Mouse (Mus musculus): ENCODE data around the gene Cep250. TPM values are rescaled to one million over a fixed set of nuclear protein-coding genes. Genes with fewer than 3 reads are reported as not detected.
A peak's percentile ranks its signal among the peaks of the same experiment; 100 is the strongest.

The Cep250 gene
- polyA plus RNA-seq, 1 experiment from 2014 or later: 23.3 TPM

DNA sequence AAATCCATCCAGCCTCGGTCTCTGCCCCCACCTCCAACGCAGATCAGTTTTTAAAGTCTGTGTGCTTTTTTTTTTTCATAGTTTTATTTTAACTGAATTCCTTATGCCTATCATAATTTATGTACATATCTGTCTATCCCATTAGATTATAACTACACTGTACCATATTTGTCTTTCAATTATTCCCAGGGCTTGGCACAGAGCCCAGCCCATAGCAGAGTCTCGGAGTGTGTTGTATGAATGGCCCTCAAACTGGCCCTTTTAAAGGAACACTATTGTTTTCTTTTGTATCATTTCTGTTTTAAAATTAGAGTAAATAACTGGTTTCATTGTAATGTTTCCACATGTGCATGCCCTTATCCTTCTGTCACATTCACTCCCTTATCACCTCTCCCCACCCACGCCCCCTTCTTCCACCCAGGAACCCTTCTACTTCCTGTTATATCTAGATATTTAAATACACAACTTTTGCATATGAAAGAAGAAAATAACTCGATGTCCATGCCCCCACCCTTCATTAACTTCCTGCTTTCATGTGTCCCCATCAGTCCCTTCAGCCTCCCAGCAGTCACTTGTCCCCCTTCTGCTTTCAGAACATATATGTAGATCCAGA, 8.8 kb upstream of the Cep250 start:
- H3K4me1 ChIP-seq (replicated peaks; ENCODE audit: control insufficient read depth, insufficient read depth, low read length): peaks cover 6% of the 10 kb centered on the region
- H3K9me3 ChIP-seq (ENCODE audit: control insufficient read depth, low read length): no peaks in the 10 kb centered on the region
- no peaks in the 10 kb centered on the region for H3K36me3 ChIP-seq (ENCODE audit: control insufficient read depth, insufficient read depth, low read length)
- no peak overlapping the region for H3K9ac ChIP-seq (ENCODE audit: low read depth, low read length)
- no peak overlapping the region for H3K4me3 ChIP-seq (ENCODE audit: low read depth, low read length)
- WGBS: 54% methylated on average over 5 of the region's 5 CpGs
- H3K4me2 ChIP-seq: no peak overlapping the region; the same call in 1 of the 2 replicates
- H3K27ac ChIP-seq (ENCODE audit: low read depth, low read length): no peak overlapping the region
- DNase-seq (ENCODE audit: low spot score): no peak
- H3K27me3 ChIP-seq (replicated peaks; ENCODE audit: control insufficient read depth, insufficient read depth, low read length): no peaks in the 10 kb centered on the region
- peak; percentile 64 for ATAC-seq (replicated peaks; ENCODE audit: low FRiP score)

DNA sequence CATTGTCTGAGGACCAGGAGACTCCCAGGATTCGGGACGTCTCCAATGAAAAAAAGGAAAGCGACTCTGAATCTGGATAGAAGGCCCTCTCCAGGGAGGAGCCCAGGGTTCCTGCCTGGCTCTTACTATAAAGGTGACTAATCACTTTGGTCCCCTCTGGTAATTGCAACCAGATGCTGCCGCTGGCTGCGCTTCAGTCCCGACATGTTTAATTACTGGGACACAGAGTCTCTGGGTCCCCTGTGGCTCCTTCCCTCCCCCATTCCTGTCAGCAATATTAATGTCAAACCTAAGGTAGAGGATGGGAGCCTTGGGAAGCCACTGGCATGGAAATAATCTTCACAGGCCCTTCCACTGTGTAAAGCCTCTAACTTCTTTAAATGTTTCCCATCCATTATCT, 6.9 kb upstream of the Cep250 start:
- no peaks in the 10 kb centered on the region for H3K9me3 ChIP-seq (ENCODE audit: control insufficient read depth, low read length)
- DNase-seq (ENCODE audit: low spot score) (no peak), ATAC-seq (replicated peaks; ENCODE audit: low FRiP score) (no peak)
- H3K27ac ChIP-seq (ENCODE audit: low read depth, low read length): no peak overlapping the region
- H3K4me3 ChIP-seq (ENCODE audit: low read depth, low read length): no peak overlapping the region
- no peaks in the 10 kb centered on the region; the same call in none of the 2 replicates for H3K4me1 ChIP-seq (replicated peaks; ENCODE audit: control insufficient read depth, insufficient read depth, low read length)
- H3K4me2 ChIP-seq: no peak overlapping the region
- H3K9ac ChIP-seq (ENCODE audit: low read depth, low read length): no peak overlapping the region
- H3K27me3 ChIP-seq (replicated peaks; ENCODE audit: control insufficient read depth, insufficient read depth, low read length): no peaks in the 10 kb centered on the region; the same call in 1 of the 2 replicates
- WGBS: 30% methylated on average over 6 of the region's 6 CpGs
- H3K36me3 ChIP-seq (ENCODE audit: control insufficient read depth, insufficient read depth, low read length): no peaks in the 10 kb centered on the region

DNA sequence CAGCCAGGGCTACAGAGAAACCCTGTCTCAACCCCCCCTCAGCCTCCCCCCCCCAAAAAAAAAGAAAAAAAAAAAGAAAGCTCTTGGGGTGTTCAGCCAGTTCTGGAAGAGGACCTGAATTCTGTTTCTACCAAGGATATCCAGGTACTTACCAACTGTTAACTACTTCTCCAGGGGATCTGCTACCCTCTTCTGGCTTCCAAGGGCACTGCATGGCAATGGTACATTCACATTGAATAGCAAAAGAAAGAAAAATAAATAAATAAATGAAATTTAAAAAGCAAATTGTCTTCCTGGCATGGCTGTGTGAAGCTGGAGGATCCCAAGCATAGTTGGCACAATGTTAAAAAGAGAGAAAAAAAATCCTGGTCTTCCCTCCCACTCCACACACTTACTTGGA, 4.3 kb upstream of the Cep250 start:
- H3K4me1 ChIP-seq (replicated peaks; ENCODE audit: control insufficient read depth, insufficient read depth, low read length): no peaks in the 10 kb centered on the region; the same call in none of the 2 replicates

DNA sequence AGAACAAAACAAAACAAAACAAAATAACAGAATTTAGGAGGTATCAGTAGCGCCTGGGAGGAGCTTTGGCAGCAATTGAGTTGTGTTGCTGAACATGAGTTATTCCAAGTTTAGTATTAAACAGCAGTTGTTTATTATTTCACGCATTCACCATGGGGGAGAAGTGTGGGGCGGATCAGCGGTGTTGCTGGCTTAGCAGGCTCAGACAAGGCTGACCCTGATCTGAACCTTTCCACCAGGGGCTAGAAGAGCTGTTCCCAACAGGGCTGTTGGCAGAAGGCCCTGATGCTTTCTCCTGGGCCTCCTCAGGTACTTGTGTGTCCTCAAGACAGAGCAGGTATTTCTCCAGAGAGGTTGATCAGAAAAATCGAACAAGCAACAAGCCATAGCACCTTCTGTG, 3.7 kb downstream of the Cep250 start:
- Histone ChIP-seq H3K4me2 (no peak overlapping the region), H3K9me3 (ENCODE audit: control insufficient read depth, low read length) (no peaks in the 10 kb centered on the region), H3K27me3 (replicated peaks; ENCODE audit: control insufficient read depth, insufficient read depth, low read length) (no peaks in the 10 kb centered on the region), H3K9ac (ENCODE audit: low read depth, low read length) (no peak overlapping the region), H3K36me3 (ENCODE audit: control insufficient read depth, insufficient read depth, low read length) (peaks cover 9% of the 10 kb centered on the region; the same call in 1 of the 2 replicates), H3K4me1 (replicated peaks; ENCODE audit: control insufficient read depth, insufficient read depth, low read length) (0 out of 2 replicates have a peak, but pooled peaks cover 5% of the 10 kb centered on the region), H3K4me3 (ENCODE audit: low read depth, low read length) (no peak overlapping the region), H3K27ac (ENCODE audit: low read depth, low read length) (no peak overlapping the region)
- DNase-seq (ENCODE audit: low spot score) (no peak), ATAC-seq (replicated peaks; ENCODE audit: low FRiP score) (no peak)
- 89% methylated on average over 5 of the region's 5 CpGs for WGBS

More for the DNA sequence above, 4.3 kb upstream of the Cep250 start:
- H3K27me3 ChIP-seq (replicated peaks; ENCODE audit: control insufficient read depth, insufficient read depth, low read length): no peaks in the 10 kb centered on the region; the same call in 1 of the 2 replicates
- H3K4me2 ChIP-seq: no peak overlapping the region
- H3K36me3 ChIP-seq (ENCODE audit: control insufficient read depth, insufficient read depth, low read length): no peaks in the 10 kb centered on the region
- H3K4me3 ChIP-seq (ENCODE audit: low read depth, low read length): no peak overlapping the region
- H3K27ac ChIP-seq (ENCODE audit: low read depth, low read length): no peak overlapping the region
- no peak overlapping the region for H3K9ac ChIP-seq (ENCODE audit: low read depth, low read length)
- H3K9me3 ChIP-seq (ENCODE audit: control insufficient read depth, low read length): no peaks in the 10 kb centered on the region
- DNase-seq (ENCODE audit: low spot score) (no peak), ATAC-seq (replicated peaks; ENCODE audit: low FRiP score) (no peak)

DNA sequence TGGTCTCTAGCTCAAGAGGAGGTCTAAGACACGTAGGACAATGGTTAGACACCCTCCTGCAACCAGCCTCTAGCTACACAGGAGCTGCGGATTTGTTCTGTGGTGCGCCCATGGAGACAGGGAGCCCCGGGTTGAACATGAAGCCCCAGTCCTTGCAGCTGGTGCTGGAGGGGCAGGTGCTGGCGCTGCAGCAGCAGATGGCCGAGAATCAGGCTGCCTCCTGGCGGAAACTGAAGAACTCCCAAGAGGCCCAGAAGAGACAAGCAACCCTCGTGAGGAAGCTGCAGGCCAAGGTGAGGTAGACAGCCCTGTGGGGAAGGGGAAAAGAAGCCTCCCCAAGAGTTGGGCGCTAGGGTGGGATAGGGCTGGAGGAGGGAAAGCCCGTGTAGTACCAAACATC, 5.6 kb downstream of the Cep250 start:
- H3K9ac ChIP-seq (ENCODE audit: low read depth, low read length): no peak overlapping the region
- H3K4me2 ChIP-seq: no peak overlapping the region
- ATAC-seq (replicated peaks; ENCODE audit: low FRiP score) (no peak), DNase-seq (ENCODE audit: low spot score) (no peak)
- 84% methylated on average over 10 of the region's 10 CpGs for WGBS
- no peaks in the 10 kb centered on the region for H3K27me3 ChIP-seq (replicated peaks; ENCODE audit: control insufficient read depth, insufficient read depth, low read length)
- 0 out of 2 replicates have a peak, but pooled peaks cover 5% of the 10 kb centered on the region for H3K4me1 ChIP-seq (replicated peaks; ENCODE audit: control insufficient read depth, insufficient read depth, low read length)
- H3K9me3 ChIP-seq (ENCODE audit: control insufficient read depth, low read length): no peaks in the 10 kb centered on the region
- peaks cover 12% of the 10 kb centered on the region; the same call in 1 of the 2 replicates for H3K36me3 ChIP-seq (ENCODE audit: control insufficient read depth, insufficient read depth, low read length)
- H3K27ac ChIP-seq (ENCODE audit: low read depth, low read length): no peak overlapping the region
- no peak overlapping the region for H3K4me3 ChIP-seq (ENCODE audit: low read depth, low read length)

DNA sequence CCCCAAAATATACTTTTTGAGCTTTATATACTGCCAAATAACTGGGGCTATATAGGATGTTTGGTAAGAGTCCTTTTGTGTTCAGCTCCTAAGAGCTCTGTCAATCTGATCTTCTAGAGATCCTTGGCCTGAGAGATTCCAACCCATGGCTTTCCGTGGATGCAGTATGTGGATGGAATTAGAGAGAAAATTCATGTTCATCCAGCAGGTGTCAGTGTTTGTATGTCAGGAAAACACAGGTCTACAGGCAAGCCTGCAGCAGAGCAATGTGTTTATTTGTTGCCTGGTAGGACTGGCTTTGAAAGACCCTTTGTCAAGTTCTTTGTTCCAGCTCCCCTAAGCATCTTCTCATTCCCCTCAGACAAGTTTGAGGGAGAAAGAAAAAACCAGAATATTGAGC, 6.7 kb downstream of the Cep250 start:
- H3K36me3 ChIP-seq (ENCODE audit: control insufficient read depth, insufficient read depth, low read length): peaks cover 16% of the 10 kb centered on the region; the same call in 1 of the 2 replicates
- 60% methylated on average over 1 of the region's 1 CpGs for WGBS

DNA sequence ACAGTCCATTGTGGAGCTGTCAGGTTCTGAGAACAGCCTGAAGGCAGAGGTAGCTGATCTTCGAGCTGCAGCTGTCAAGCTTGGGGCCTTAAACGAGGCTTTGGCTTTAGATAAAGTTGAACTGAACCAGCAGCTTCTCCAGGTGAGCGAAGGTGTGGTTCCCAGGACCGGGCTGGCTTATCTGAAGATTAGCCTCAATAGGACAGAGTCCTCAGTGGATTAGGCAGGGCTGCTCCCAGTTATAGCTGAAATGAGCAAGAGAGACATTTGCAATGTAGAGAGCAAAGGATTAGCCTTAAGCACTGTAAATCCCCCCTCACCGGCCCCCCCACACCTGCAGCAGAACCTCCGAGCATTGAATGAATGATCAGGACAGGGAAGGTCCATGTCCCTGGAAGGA, 17.1 kb downstream of the Cep250 start:
- WGBS: 69% methylated on average over 6 of the region's 6 CpGs
- Histone ChIP-seq H3K9me3 (ENCODE audit: control insufficient read depth, low read length) (no peaks in the 10 kb centered on the region), H3K4me1 (replicated peaks; ENCODE audit: control insufficient read depth, insufficient read depth, low read length) (no peaks in the 10 kb centered on the region), H3K9ac (ENCODE audit: low read depth, low read length) (no peak overlapping the region), H3K4me3 (ENCODE audit: low read depth, low read length) (no peak overlapping the region), H3K36me3 (ENCODE audit: control insufficient read depth, insufficient read depth, low read length) (peaks cover 42% of the 10 kb centered on the region), H3K4me2 (no peak overlapping the region), H3K27ac (ENCODE audit: low read depth, low read length) (no peak overlapping the region), H3K27me3 (replicated peaks; ENCODE audit: control insufficient read depth, insufficient read depth, low read length) (no peaks in the 10 kb centered on the region)
- ATAC-seq (replicated peaks; ENCODE audit: low FRiP score): 0 out of 2 replicates have a peak, but pooled peaks have one; percentile 18
- DNase-seq (ENCODE audit: low spot score): no peak

More for the DNA sequence above, 6.7 kb downstream of the Cep250 start:
- no peaks in the 10 kb centered on the region for H3K9me3 ChIP-seq (ENCODE audit: control insufficient read depth, low read length)
- DNase-seq (ENCODE audit: low spot score) (no peak), ATAC-seq (replicated peaks; ENCODE audit: low FRiP score) (no peak)
- no peak overlapping the region for H3K4me2 ChIP-seq
- H3K4me1 ChIP-seq (replicated peaks; ENCODE audit: control insufficient read depth, insufficient read depth, low read length): no peaks in the 10 kb centered on the region
- H3K27me3 ChIP-seq (replicated peaks; ENCODE audit: control insufficient read depth, insufficient read depth, low read length): no peaks in the 10 kb centered on the region
- H3K27ac ChIP-seq (ENCODE audit: low read depth, low read length): no peak overlapping the region
- H3K4me3 ChIP-seq (ENCODE audit: low read depth, low read length): no peak overlapping the region
- H3K9ac ChIP-seq (ENCODE audit: low read depth, low read length): no peak overlapping the region

DNA sequence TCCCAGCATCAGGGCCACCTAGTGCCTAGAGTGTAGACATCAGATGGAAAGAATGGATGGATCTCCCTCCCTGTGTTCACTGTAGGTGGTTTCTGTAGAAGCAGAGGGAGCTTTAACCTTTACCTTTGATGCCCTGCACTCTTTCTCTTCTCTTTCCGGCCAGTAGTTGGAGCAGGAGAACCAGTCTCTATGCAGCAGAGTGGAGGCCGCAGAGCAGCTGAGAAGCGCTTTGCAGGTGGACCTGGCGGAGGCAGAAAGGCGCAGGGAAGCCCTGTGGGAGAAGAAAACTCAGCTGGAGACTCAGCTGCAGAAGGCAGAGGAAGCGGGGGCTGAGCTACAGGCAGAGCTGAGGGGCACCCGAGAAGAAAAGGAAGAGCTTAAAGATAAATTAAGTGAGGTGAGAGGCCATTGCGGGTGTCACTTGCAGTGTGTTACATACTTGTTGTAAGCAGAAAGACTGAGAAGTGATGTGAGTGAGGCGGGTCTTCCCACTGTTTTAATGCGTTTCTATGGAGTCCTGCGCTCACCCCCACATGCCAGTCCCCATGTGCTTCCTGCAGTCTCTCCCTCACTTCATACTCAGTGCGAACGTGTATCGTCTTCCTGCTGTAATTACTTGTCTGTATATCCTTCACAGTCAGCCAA, 18.0 kb downstream of the Cep250 start:
- DNase-seq (ENCODE audit: low spot score) (no peak), ATAC-seq (replicated peaks; ENCODE audit: low FRiP score) (no peak)
- no peaks in the 10 kb centered on the region for H3K4me1 ChIP-seq (replicated peaks; ENCODE audit: control insufficient read depth, insufficient read depth, low read length)
- peaks cover 38% of the 10 kb centered on the region for H3K36me3 ChIP-seq (ENCODE audit: control insufficient read depth, insufficient read depth, low read length)
- no peak overlapping the region for H3K9ac ChIP-seq (ENCODE audit: low read depth, low read length)
- no peak overlapping the region for H3K27ac ChIP-seq (ENCODE audit: low read depth, low read length)
- WGBS: 80% methylated on average over 14 of the region's 14 CpGs
- no peaks in the 10 kb centered on the region for H3K27me3 ChIP-seq (replicated peaks; ENCODE audit: control insufficient read depth, insufficient read depth, low read length)
- H3K9me3 ChIP-seq (ENCODE audit: control insufficient read depth, low read length): no peaks in the 10 kb centered on the region
- H3K4me2 ChIP-seq: no peak overlapping the region
- no peak overlapping the region for H3K4me3 ChIP-seq (ENCODE audit: low read depth, low read length)
